Mouse (Mus musculus) lung, embryonic 15.5 days (tissue): ENCODE data around the gene Sdsl. TPM values are rescaled to one million over a fixed set of nuclear protein-coding genes. Genes with fewer than 3 reads are reported as not detected.

ENCODE experiments used
- ATAC-seq: fragments of 200-750 bp; cut with Nextera tagmentation; 2 replicates; pipeline ENCODE4 v1.8.0; 2017; ENCODE audit warnings: moderate number of reproducible peaks, borderline replicate concordance; ENCODE audit not compliant: low FRiP score, low TSS enrichment; ENCODE audit errors: extremely low read depth
- H3K27ac ChIP-seq: fragments of 300-500 bp; sonication (generic); 2 replicates; pipeline ENCODE4 v1.5.1; 2015; ENCODE audit warnings: moderate library complexity, mild to moderate bottlenecking, inconsistent platforms
- H3K27me3 ChIP-seq: fragments of 300-500 bp; sonication (generic); 2 replicates; pipeline ENCODE4 v1.6.1; 2015; ENCODE audit warnings: inconsistent platforms
- H3K36me3 ChIP-seq: fragments of 300-500 bp; sonication (generic); 2 replicates; pipeline ENCODE4 v1.6.1; 2015; ENCODE audit warnings: inconsistent platforms
- H3K4me1 ChIP-seq: fragments of 300-500 bp; sonication (generic); 2 replicates; pipeline ENCODE4 v1.6.1; 2015; ENCODE audit warnings: inconsistent platforms
- H3K4me2 ChIP-seq: fragments of 300-500 bp; sonication (generic); 2 replicates; pipeline ENCODE4 v1.6.1; 2015; ENCODE audit warnings: inconsistent platforms, mild to moderate bottlenecking, moderate library complexity
- H3K4me3 ChIP-seq: fragments of 300-500 bp; sonication (generic); 2 replicates; pipeline ENCODE4 v1.5.1; 2015; ENCODE audit warnings: mild to moderate bottlenecking, inconsistent platforms
- H3K9ac ChIP-seq: fragments of 300-500 bp; sonication (generic); 2 replicates; pipeline ENCODE4 v1.6.1; 2015; ENCODE audit warnings: inconsistent platforms
- H3K9me3 ChIP-seq: fragments of 300-500 bp; sonication (generic); 2 replicates; pipeline ENCODE4 v1.6.1; 2016; ENCODE audit warnings: inconsistent platforms
- WGBS: fragments of 180-500 bp; shearing (Covaris S2); methylation state at CpG from one replicate; pipeline ENCODE4 v1.1.7; 2015; 5-methylcytosine and 5-hydroxymethylcytosine counted together
- polyA plus RNA-seq: library from polyadenylated mRNA; unstranded; fragments of >200 nt; fragmentation: Nextera tagmentation; extraction: Ambion mirVana; gene quantifications from 2 replicates; pipeline ENCODE4 v1.2.1, GENCODE M21; 2015

Gene Sdsl
- polyA plus RNA-seq, 1 experiment from 2014 or later = 7.3 TPM

GRCm38 (mm10) chr5:120439887-120440670, 32.5 kb downstream of the Sdsl start:
- Histone ChIP-seq H3K4me2 (peak overlapping the region; percentile 51), H3K27ac (no peak overlapping the region), H3K9me3 (no peaks in the 10 kb centered on the region), H3K36me3 (no peaks in the 10 kb centered on the region), H3K27me3 (peaks cover 90% of the 10 kb centered on the region), H3K4me1 (peaks cover 26% of the 10 kb centered on the region), H3K9ac (no peak overlapping the region), H3K4me3 (peak overlapping the region; percentile 29)
- no peak for ATAC-seq
- WGBS = under 1% methylated on average over 60 of the region's 61 CpGs

GRCm38 (mm10) chr5:120438991-120439710, 33.5 kb downstream of the Sdsl start:
- peaks cover 91% of the 10 kb centered on the region for H3K27me3 ChIP-seq
- no peak overlapping the region for H3K4me3 ChIP-seq
- H3K4me2 ChIP-seq = no peak overlapping the region; the same call in 1 of the 2 replicates

GRCm38 (mm10) chr5:120438469-120438868, 34.1 kb downstream of the Sdsl start:
- WGBS = 2% methylated on average over 13 of the region's 13 CpGs
- Histone ChIP-seq H3K36me3 (no peaks in the 10 kb centered on the region), H3K4me1 (peaks cover 26% of the 10 kb centered on the region), H3K27me3 (peaks cover 96% of the 10 kb centered on the region), H3K9ac (no peak overlapping the region), H3K4me2 (no peak overlapping the region), H3K27ac (no peak overlapping the region), H3K9me3 (no peaks in the 10 kb centered on the region), H3K4me3 (no peak overlapping the region)
- no peak for ATAC-seq

More at GRCm38 (mm10) chr5:120438991-120439710, 33.5 kb downstream of the Sdsl start:
- no peak for ATAC-seq
- 2% methylated on average over 27 of the region's 27 CpGs for WGBS
- no peak overlapping the region for H3K27ac ChIP-seq
- H3K9me3 ChIP-seq = no peaks in the 10 kb centered on the region
- H3K36me3 ChIP-seq = no peaks in the 10 kb centered on the region
- H3K9ac ChIP-seq = no peak overlapping the region
- peaks cover 26% of the 10 kb centered on the region for H3K4me1 ChIP-seq

DNA sequence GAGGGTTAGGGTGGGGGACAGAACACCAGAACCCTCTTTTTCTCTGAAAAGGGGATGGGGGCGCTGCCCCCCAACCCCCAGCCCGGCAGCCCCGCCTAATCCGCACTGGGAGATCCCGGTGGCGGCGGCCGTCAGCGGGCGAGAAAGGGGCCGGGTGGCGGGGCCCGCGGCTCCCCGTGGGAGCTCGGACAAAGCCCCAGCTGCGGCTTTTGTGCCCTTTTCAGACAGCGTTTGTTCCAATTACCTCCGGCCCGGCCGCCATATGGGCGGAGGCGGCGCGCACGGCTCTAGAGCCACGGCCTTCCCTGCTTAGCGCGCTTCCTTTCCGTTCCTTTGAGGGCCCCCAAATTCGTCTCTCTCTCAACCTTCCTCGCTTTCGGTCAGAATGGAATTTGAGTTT, 34.6 kb downstream of the Sdsl start:
- Histone ChIP-seq H3K4me2 (no peak overlapping the region), H3K27me3 (peaks cover 97% of the 10 kb centered on the region), H3K27ac (no peak overlapping the region), H3K9me3 (no peaks in the 10 kb centered on the region), H3K4me1 (peaks cover 26% of the 10 kb centered on the region), H3K4me3 (0 out of 2 replicates have a peak overlapping the region, but pooled peaks have one; percentile 4), H3K9ac (no peak overlapping the region), H3K36me3 (no peaks in the 10 kb centered on the region)
- ATAC-seq = no peak
- under 1% methylated on average over 32 of the region's 33 CpGs for WGBS

GRCm38 (mm10) chr5:120437539-120437938, 35.1 kb downstream of the Sdsl start:
- Histone ChIP-seq H3K27ac (no peak overlapping the region), H3K27me3 (peaks cover 97% of the 10 kb centered on the region), H3K9ac (no peak overlapping the region), H3K4me2 (no peak overlapping the region), H3K4me1 (peaks cover 26% of the 10 kb centered on the region), H3K9me3 (no peaks in the 10 kb centered on the region), H3K4me3 (0 out of 2 replicates have a peak overlapping the region, but pooled peaks have one; percentile 4), H3K36me3 (no peaks in the 10 kb centered on the region)
- ATAC-seq = no peak
- 1% methylated on average over 17 of the region's 17 CpGs for WGBS

DNA sequence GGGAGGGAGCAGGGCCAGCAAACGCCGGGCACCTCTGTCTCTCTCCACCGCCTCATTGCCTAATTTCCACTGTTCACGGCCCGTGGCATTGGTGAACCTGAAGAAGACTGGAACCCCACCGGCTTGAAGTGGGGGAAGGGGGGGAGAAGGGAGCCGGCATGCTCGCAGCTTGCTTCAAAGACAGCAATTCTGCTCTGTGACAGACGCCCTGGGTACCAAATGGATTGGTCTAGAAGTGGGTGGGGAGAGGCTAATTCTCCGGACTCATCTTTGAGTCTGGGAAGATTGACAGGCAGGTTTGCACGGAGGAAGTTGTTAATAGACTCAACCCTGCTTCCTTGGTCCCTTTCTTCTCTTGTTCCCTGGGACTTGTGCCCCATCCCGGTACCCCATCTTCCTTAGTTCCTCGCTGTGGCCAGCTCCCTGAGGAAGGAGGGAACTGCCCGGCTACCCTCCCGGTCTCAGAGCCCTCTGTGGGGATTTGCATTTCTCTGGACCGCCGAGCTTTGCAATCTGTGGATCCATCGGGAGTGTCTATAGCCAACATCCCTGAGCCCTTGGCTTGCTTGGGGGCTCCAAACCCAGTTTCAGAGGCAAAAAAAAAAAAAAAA, 35.6 kb downstream of the Sdsl start:
- ATAC-seq = no peak

GRCm38 (mm10) chr5:120435731-120436501, 36.7 kb downstream of the Sdsl start:
- Histone ChIP-seq H3K4me1 (peaks cover 30% of the 10 kb centered on the region), H3K36me3 (no peaks in the 10 kb centered on the region), H3K27ac (no peak overlapping the region), H3K9me3 (no peaks in the 10 kb centered on the region), H3K27me3 (peaks cover 100% of the 10 kb centered on the region), H3K9ac (no peak overlapping the region), H3K4me2 (peak overlapping the region; percentile 63), H3K4me3 (peak overlapping the region; percentile 38)
- under 1% methylated on average over 44 of the region's 47 CpGs for WGBS
- no peak for ATAC-seq

More for the DNA sequence above, 35.6 kb downstream of the Sdsl start:
- Histone ChIP-seq H3K36me3 (no peaks in the 10 kb centered on the region), H3K9ac (no peak overlapping the region), H3K4me1 (peaks cover 26% of the 10 kb centered on the region), H3K27ac (no peak overlapping the region), H3K4me3 (no peak overlapping the region), H3K9me3 (no peaks in the 10 kb centered on the region), H3K27me3 (peaks cover 97% of the 10 kb centered on the region), H3K4me2 (no peak overlapping the region)
- under 1% methylated on average over 18 of the region's 18 CpGs for WGBS

GRCm38 (mm10) chr5:120435006-120435681, 37.5 kb downstream of the Sdsl start:
- 0 out of 2 replicates have a peak overlapping the region, but pooled peaks have one; percentile 63 for H3K4me2 ChIP-seq
- peaks cover 100% of the 10 kb centered on the region for H3K27me3 ChIP-seq
- no peak overlapping the region for H3K27ac ChIP-seq
- H3K4me3 ChIP-seq = peak overlapping the region; percentile 38; the same call in 1 of the 2 replicates
- no peak for ATAC-seq
- no peaks in the 10 kb centered on the region for H3K36me3 ChIP-seq
- no peaks in the 10 kb centered on the region for H3K9me3 ChIP-seq
- WGBS = under 1% methylated on average over 44 of the region's 44 CpGs
- H3K4me1 ChIP-seq = peaks cover 28% of the 10 kb centered on the region
- H3K9ac ChIP-seq = no peak overlapping the region

DNA sequence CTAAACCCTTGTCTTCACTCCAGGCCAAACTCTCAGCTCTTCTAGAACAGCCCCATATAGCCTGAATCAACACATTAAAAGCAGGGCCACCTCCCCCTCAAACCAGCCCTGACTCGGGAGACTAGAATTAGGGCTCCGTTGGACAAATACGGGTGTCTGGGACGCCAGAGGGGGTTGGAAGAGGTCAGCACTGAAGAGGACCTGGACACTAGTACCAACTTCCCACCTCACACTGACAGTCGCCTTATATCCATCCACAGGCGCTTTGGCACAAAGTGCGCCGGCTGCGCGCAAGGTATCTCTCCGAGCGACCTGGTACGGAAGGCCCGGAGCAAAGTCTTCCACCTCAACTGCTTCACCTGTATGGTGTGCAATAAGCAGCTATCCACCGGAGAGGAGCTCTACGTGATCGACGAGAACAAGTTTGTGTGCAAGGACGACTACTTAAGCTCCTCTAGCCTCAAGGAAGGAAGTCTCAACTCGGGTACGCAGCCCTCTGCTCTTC, 38.3 kb downstream of the Sdsl start:
- Histone ChIP-seq H3K27ac (no peak overlapping the region), H3K9ac (no peak overlapping the region), H3K4me3 (no peak overlapping the region), H3K36me3 (no peaks in the 10 kb centered on the region), H3K27me3 (peaks cover 100% of the 10 kb centered on the region), H3K4me1 (peaks cover 22% of the 10 kb centered on the region), H3K9me3 (no peaks in the 10 kb centered on the region), H3K4me2 (no peak overlapping the region)
- ATAC-seq = no peak
- WGBS = 2% methylated on average over 21 of the region's 21 CpGs

GRCm38 (mm10) chr5:120433135-120433760, 39.4 kb downstream of the Sdsl start:
- H3K9ac ChIP-seq = no peak overlapping the region
- 2% methylated on average over 12 of the region's 13 CpGs for WGBS
- no peaks in the 10 kb centered on the region for H3K36me3 ChIP-seq

More at GRCm38 (mm10) chr5:120433135-120433760, 39.4 kb downstream of the Sdsl start:
- Histone ChIP-seq H3K9me3 (no peaks in the 10 kb centered on the region), H3K4me3 (no peak overlapping the region), H3K27me3 (peaks cover 99% of the 10 kb centered on the region), H3K27ac (no peak overlapping the region), H3K4me1 (peaks cover 22% of the 10 kb centered on the region), H3K4me2 (no peak overlapping the region)
- ATAC-seq = no peak
